Mouse (Mus musculus) thymus, adult 2 months (tissue): ENCODE data around the gene Fgf5.

ENCODE experiments used
- CTCF ChIP-seq: fragments of 200-500 bp; IDR thresholded peaks from 2 replicates; pipeline ENCODE4 v1.5.1; 2012; ENCODE audit warnings: mild to moderate bottlenecking, control low read depth, low read length, moderate library complexity, borderline replicate concordance; ENCODE audit not compliant: control insufficient read depth, poor library complexity, insufficient read depth; ENCODE audit errors: extremely low read depth
- POLR2A ChIP-seq: fragments of 200-500 bp; IDR thresholded peaks from 2 replicates; pipeline ENCODE4 v1.6.1; 2012; ENCODE audit warnings: mild to moderate bottlenecking, low read length, control low read depth, moderate library complexity; ENCODE audit not compliant: control insufficient read depth, poor library complexity, insufficient read depth; ENCODE audit errors: extremely low read depth

GRCm38 (mm10) chr5:98226710-98227109 is 27.3 kb upstream of the Fgf5 start:
- TF ChIP-seq CTCF (no peak), POLR2A (no peak)
